Mouse (Mus musculus): ENCODE data around the gene Lamp2. TPM values are rescaled to one million over a fixed set of nuclear protein-coding genes. Genes with fewer than 3 reads are reported as not detected.
A peak's percentile ranks its signal among the peaks of the same experiment; 100 is the strongest.
"Not testable (repeated sequence)": the region's sequence is repeated elsewhere in the genome, so short reads cannot be mapped to it uniquely, and the experiment has no call there.

Lamp2 gene
- total RNA-seq, 2 experiments from 2014 or later = 75.1 to 75.2 TPM

DNA sequence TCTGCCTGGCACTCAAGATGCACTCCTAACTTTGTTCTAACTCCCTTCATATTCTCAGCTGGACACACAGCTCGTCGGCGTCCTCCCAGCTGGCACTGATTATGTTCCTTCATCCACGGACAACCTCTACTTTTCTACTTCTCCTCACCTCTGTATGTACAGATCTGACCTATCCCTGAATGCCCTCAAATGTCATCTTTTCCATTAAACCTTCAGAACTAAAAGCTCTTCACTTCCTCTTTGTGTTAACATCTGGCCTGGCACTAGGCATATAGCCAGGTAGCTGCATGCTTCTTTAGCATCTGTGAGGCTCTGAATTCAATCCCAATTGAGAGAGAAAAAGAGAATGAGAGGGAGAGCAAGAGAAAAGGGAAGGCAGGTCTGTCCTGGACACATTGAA lies 26.8 kb downstream of the Lamp2 start:
- no peak for DNase-seq (ENCODE audit: low spot score in 2 of 2)

DNA sequence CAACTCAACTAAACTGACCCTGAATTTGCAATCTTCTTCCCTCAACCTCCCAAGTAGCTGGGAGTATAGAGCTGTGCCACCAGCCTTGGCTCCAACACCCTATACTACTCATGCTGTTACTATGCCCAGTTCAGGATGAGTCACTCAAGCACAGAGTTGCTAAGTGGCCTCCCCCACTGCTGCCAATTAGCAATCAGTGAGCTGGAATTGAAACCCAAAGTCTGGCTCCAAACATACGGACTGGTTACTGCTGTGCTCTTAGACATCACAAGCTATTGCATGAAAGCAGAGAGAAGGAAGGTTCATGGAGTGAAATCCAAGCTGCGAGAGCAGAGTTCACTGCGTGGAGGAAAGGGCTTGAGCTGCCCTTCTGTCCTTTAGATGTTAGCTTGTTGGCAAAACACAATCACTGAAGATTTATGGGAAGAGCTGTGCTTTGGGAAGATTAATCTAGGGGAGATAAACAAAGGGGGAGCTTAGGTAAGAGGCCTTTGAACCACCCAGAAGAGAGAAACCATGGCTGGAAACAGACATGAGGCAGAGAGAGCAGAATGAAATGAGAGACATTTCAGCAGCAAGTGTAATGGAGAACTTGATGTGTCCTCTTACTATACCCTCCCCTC lies 27.3 kb downstream of the Lamp2 start:
- DNase-seq (ENCODE audit: low spot score in 2 of 2) = peak; percentile 5 to 15

DNA sequence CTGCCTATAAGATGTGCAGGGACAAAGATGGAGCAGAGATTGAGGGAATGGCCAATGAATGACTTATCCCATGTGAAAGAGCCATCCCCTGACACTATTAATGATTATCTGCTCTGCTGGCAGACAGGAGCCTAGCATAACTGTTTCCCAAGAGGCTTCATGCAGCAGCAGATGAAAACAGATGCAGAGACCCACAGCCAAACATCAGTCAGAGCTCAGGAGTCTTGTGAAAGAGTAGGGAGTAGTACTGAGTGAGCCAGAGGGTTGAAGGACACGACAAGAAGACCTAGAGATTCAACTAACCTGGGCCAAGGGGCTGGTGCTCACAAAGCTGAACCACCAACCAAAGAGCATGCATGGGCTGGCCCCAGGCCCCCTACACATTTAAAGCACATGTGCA lies 30.2 kb downstream of the Lamp2 start:
- DNase-seq (ENCODE audit: low spot score in 2 of 2) = no peak

DNA sequence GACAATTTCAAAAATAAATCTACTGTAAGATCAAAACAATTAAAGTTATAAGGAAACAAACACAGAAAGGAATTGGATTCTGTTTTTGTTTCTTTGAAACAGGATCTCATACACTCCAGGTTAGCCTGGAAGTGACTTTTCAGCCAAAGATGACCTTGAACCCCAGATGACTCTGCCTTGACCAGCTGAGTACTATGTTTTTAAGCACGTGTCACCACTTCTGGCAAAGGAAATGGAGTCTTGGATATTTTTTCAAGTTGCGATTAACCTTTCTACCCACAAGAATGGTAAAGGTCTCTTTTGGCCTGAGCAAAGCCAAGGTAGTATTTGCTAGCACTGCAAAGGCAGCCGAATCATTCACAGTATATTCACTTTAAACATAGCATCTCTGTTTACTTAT lies 33.2 kb downstream of the Lamp2 start:
- no peak for DNase-seq (ENCODE audit: low spot score in 2 of 2)

DNA sequence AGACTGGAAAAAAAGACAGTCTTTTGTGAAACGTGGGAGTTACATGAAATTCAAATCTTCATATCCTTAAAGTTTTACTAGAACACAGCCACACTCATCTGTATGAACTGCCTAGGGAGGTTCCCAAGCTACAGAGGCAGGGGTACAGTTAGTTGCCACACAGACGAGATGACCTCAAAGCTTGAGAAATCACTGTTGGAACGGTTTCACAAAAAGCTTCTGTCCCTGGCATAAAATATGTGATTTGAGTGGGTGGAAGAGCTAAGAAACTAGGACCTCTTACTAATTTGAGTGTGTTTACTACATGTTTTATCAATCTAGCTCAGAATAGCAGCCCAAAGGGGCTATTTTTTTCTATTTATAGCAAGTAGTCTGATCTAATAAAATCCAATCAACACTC lies 33.9 kb downstream of the Lamp2 start:
- DNase-seq (ENCODE audit: low spot score in 2 of 2) = no peak

DNA sequence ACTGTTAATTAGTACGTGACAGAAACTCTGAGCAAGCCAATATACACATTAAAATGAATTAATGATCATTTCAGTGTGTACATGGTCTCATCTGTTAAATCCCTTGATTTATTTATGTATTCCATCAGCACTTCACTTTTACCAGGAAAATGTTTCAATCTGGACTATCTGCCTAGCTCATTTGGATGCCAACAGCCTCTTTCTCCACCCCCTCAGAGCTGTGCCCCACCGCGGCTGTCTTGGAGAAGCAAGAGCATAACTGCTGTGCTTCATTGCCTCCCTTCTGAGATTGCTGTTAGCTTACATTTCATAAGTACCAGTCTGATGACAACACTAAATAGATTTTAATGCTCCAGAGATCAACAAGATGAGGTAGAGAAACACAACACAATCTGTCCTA lies 52.4 kb downstream of the Lamp2 start:
- DNase-seq (ENCODE audit: low spot score in 2 of 2) = no peak

DNA sequence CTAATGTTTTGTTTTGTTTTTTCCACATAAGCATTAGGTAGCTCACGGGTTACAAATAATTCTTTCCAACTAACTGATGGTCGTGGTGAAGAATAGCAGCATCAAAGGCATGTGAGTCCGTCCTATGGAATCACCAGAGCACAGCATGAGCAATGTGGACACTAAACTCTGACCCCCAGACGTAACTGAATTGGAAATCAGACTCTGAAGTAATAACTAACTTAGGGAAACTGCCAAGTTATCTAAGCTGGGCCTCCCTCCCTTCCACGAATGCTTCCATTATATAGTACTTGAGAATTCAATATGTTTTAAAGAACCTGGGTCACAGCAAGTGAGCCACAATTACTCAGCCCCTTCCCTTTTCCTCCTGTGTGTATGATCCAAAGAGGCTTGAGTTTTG lies 53.3 kb downstream of the Lamp2 start:
- DNase-seq (ENCODE audit: low spot score in 2 of 2) = no peak

DNA sequence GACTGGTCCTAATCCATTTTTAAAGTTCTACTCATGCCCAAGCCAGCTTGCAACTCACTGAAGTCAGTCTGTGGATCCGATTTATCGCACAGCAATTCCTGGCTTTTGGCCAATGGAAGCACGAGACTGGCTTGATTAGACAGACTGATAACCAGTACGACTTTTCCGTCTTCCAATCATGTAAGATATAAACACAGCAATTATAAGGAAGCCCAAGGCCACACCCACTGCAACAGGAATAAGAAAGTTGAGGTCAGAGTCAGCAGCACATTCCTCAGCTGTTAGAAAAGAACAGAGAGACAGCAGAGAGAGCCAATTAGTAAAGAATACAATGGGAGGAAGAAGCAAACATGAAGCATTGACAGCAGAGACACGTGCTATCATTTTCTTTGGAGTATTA lies 54.2 kb downstream of the Lamp2 start:
- no peak for DNase-seq (ENCODE audit: low spot score in 2 of 2)

DNA sequence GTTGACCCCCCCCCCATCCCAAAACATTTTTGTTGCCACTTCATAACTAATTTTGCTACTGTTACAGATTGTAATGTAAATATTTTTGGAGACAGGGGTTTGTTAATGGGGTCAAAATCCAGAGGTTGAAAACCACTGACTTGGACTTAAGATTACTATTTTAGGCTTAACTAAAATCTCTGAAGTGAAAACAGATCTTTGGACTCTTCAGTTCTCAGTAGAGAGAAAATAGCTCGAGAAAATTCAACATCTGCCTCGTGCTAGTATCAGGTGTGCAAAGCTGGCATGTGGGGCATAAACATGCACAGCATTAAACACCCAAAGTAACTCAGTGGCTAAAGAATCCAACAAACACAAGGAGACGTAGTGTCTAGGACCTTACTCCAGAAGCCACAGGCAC lies 55.6 kb downstream of the Lamp2 start:
- DNase-seq (ENCODE audit: low spot score in 2 of 2) = no peak

DNA sequence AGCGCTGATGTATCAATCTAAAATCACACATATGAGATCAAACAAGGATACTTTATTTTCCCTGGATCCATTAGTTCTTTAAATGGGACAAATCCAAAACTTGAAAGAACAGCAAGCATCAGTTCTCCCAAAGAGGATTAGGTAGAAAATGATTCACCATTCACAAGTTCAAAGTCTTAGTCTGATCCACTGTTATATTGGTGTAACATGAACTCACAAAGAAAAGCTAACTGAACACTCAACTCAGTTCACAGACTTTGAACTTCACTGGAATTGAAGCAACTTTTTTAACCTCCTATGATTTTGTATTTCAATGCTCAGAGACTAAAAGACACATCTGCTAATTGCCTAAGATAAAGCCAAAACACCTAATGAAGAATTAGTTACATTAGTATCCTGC lies 56.6 kb downstream of the Lamp2 start:
- no peak for DNase-seq (ENCODE audit: low spot score in 2 of 2)

DNA sequence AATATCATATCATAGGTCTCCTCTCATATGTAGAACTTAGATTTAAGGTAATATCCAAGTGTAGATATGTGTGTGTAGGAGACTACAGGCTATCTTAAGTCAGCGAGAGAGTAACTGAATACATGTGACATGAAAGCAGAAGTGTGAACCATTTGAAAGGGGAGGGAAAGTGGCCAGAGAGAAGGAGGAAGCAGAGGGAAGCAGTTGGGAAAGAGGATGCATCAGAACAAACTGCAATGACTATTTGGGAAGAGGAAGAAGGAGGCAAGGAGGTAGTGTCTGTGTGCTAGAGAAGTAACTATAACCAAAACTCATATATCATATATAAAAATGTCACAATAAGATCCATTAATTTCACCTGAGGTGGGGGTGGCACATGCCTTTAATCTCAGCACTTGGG lies 83.1 kb downstream of the Lamp2 start:
- DNase-seq (ENCODE audit: low spot score in 2 of 2) = not testable (repeated sequence)

DNA sequence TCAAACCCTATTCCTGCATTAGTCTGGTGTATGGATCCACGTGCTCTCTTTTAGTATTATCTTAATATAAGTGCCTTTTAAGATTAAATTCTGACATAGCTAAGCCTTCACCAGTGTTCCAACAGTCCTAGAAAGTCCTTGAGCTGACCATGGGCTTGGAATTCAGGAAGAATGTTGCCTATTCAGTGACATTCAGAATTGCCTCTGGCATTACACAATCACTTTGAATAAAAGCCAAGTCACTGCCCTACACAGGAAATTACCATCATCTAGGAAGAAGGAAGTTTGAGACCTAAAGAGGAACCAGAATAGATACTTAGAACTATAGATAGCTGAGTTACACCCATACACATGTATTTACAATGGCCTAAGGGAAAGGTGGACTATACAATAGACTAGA lies 91.6 kb downstream of the Lamp2 start:
- DNase-seq (ENCODE audit: low spot score in 2 of 2) = not testable (repeated sequence)

DNA sequence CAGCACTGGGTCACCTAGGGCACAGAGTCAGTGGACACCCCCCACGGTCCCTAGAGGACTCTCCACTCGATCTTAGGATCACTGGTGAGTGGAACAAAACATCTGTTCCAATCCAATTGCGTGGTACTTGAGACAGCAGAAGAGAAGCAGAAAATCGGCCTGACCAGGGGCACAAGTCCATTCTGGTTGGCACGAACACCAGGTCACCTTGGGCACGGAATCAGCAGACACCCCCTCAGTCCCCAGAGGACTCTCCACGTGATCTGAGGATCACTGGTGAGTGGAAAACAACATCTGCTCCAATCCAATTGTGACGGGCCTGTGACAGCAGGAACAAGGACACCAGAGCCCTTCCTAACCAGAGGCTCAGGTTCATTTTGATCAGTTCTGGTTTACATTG lies 94.2 kb downstream of the Lamp2 start:
- no peak for DNase-seq (ENCODE audit: low spot score in 2 of 2)

Other genes starting within 250 kb of the Lamp2 start
- 10 to 100 TPM; 17.7 to 23.5 TPM for gene Tmem255a, start 204.0 kb downstream of the Lamp2 start, total RNA-seq (2021)
- gene Atp1b4, start 140.3 kb downstream of the Lamp2 start, total RNA-seq (2021) = not detected
- 10 to 100 TPM; 32.3 to 34.4 TPM for gene Cul4b, start 119.7 kb upstream of the Lamp2 start, total RNA-seq (2021)
- 10 to 100 TPM; 73.0 to 75.3 TPM for gene Mcts1, start 144.1 kb upstream of the Lamp2 start, total RNA-seq (2021)
- gene C1galt1c1, start 178.6 kb upstream of the Lamp2 start, total RNA-seq (2021) = 10 to 100 TPM; 21.0 to 24.3 TPM

Data from left cerebral cortex, adult 18-20 months (tissue).